Mouse (Mus musculus): ENCODE data around the gene Tmem256. TPM values are rescaled to one million over a fixed set of nuclear protein-coding genes. Genes with fewer than 3 reads are reported as not detected.

Gene Tmem256
- polyA plus RNA-seq, 1 experiment from 2014 or later: 359 TPM

GRCm38 (mm10) chr11:69838714-69839104 lies 395 bp downstream of the Tmem256 start:
- Histone ChIP-seq H3K36me3 (no peaks in the 10 kb centered on the region), H3K9ac (peak overlapping the region; percentile 73), H3K9me3 (replicated peaks) (no peaks in the 10 kb centered on the region), H3K4me3 (peak overlapping the region; percentile 72), H3K27ac (peak overlapping the region; percentile 85), H3K4me2 (peak overlapping the region; percentile 95), H3K4me1 (replicated peaks) (peaks cover 43% of the 10 kb centered on the region), H3K27me3 (peaks cover 30% of the 10 kb centered on the region)
- no peak for ATAC-seq (replicated peaks; ENCODE audit: insufficient number of reproducible peaks, insufficient read depth, low FRiP score, low read depth)
- 2% methylated on average over 7 of the region's 7 CpGs for whole genome bisulfite sequencing

GRCm38 (mm10) chr11:69846198-69846680 lies 7.9 kb downstream of the Tmem256 start, which contains the start of gene Plscr3:
Gene Plscr3, plus strand, starts transcription at chr11:69846376.
- ATAC-seq (replicated peaks; ENCODE audit: insufficient number of reproducible peaks, insufficient read depth, low FRiP score, low read depth): peak; percentile 95
- Histone ChIP-seq H3K9me3 (replicated peaks) (no peaks in the 10 kb centered on the region), H3K27me3 (no peaks in the 10 kb centered on the region), H3K4me3 (peak within 1 kb of the TSS; percentile 88), H3K27ac (peak within 1 kb of the TSS; percentile 97), H3K4me1 (replicated peaks) (peaks cover 29% of the 10 kb centered on the region), H3K4me2 (peak within 1 kb of the TSS; percentile 82), H3K9ac (peak within 1 kb of the TSS; percentile 76), H3K36me3 (peaks cover 31% of the 10 kb centered on the region)
- under 1% methylated on average over 38 of the region's 38 CpGs for WGBS

- Histone ChIP-seq H3K27ac (peak overlapping the region; percentile 97), H3K4me3 (peak overlapping the region; percentile 88), H3K4me2 (peak overlapping the region; percentile 82), H3K27me3 (no peaks in the 10 kb centered on the region), H3K4me1 (replicated peaks) (peaks cover 29% of the 10 kb centered on the region), H3K36me3 (peaks cover 37% of the 10 kb centered on the region), H3K9me3 (replicated peaks) (no peaks in the 10 kb centered on the region), H3K9ac (peak overlapping the region; percentile 76)
- ATAC-seq (replicated peaks; ENCODE audit: insufficient number of reproducible peaks, insufficient read depth, low FRiP score, low read depth): peak; percentile 29
- WGBS: 11% methylated on average over 37 of the region's 37 CpGs
Measured at GRCm38 (mm10) chr11:69846738-69847688, 8.7 kb downstream of the Tmem256 start.

GRCm38 (mm10) chr11:69848021-69848420 lies 9.7 kb downstream of the Tmem256 start:
- peak overlapping the region; percentile 88 for H3K4me3 ChIP-seq
- H3K27ac ChIP-seq: no peak overlapping the region
- H3K4me1 ChIP-seq (replicated peaks): peaks cover 30% of the 10 kb centered on the region
- H3K27me3 ChIP-seq: no peaks in the 10 kb centered on the region
- no peak for ATAC-seq (replicated peaks; ENCODE audit: insufficient number of reproducible peaks, insufficient read depth, low FRiP score, low read depth)
- WGBS: 94% methylated on average over 6 of the region's 6 CpGs
- H3K9me3 ChIP-seq (replicated peaks): no peaks in the 10 kb centered on the region
- peak overlapping the region; percentile 82 for H3K4me2 ChIP-seq
- H3K36me3 ChIP-seq: peaks cover 43% of the 10 kb centered on the region
- H3K9ac ChIP-seq: peak overlapping the region; percentile 76; the same call in 1 of the 2 replicates

GRCm38 (mm10) chr11:69849128-69849527 lies 10.8 kb downstream of the Tmem256 start:
- 79% methylated on average over 9 of the region's 9 CpGs for WGBS
- no peak overlapping the region for H3K9ac ChIP-seq
- H3K9me3 ChIP-seq (replicated peaks): no peaks in the 10 kb centered on the region
- H3K4me1 ChIP-seq (replicated peaks): peaks cover 40% of the 10 kb centered on the region
- H3K27me3 ChIP-seq: no peaks in the 10 kb centered on the region
- no peak overlapping the region for H3K4me3 ChIP-seq
- H3K4me2 ChIP-seq: no peak overlapping the region
- peak overlapping the region; percentile 53; the same call in 1 of the 2 replicates for H3K27ac ChIP-seq
- ATAC-seq (replicated peaks; ENCODE audit: insufficient number of reproducible peaks, insufficient read depth, low FRiP score, low read depth): no peak
- peaks cover 43% of the 10 kb centered on the region for H3K36me3 ChIP-seq

GRCm38 (mm10) chr11:69849884-69850283 lies 11.6 kb downstream of the Tmem256 start:
- no peaks in the 10 kb centered on the region for H3K9me3 ChIP-seq (replicated peaks)
- no peak overlapping the region for H3K4me2 ChIP-seq
- no peak overlapping the region for H3K27ac ChIP-seq
- no peaks in the 10 kb centered on the region for H3K27me3 ChIP-seq
- peaks cover 43% of the 10 kb centered on the region for H3K36me3 ChIP-seq
- H3K4me3 ChIP-seq: no peak overlapping the region
- no peak overlapping the region for H3K9ac ChIP-seq
- H3K4me1 ChIP-seq (replicated peaks): peaks cover 41% of the 10 kb centered on the region
- ATAC-seq (replicated peaks; ENCODE audit: insufficient number of reproducible peaks, insufficient read depth, low FRiP score, low read depth): no peak
- 92% methylated on average over 15 of the region's 15 CpGs for WGBS

- H3K9me3 ChIP-seq (replicated peaks): no peaks in the 10 kb centered on the region
- no peak for ATAC-seq (replicated peaks; ENCODE audit: insufficient number of reproducible peaks, insufficient read depth, low FRiP score, low read depth)
- no peak overlapping the region for H3K9ac ChIP-seq
- peaks cover 40% of the 10 kb centered on the region for H3K4me1 ChIP-seq (replicated peaks)
- no peaks in the 10 kb centered on the region for H3K27me3 ChIP-seq
- no peak overlapping the region for H3K27ac ChIP-seq
- 75% methylated on average over 8 of the region's 8 CpGs for WGBS
- no peak overlapping the region for H3K4me2 ChIP-seq
- H3K4me3 ChIP-seq: no peak overlapping the region
- H3K36me3 ChIP-seq: peaks cover 43% of the 10 kb centered on the region
Measured at GRCm38 (mm10) chr11:69850754-69851153, 12.4 kb downstream of the Tmem256 start.

- Histone ChIP-seq H3K4me1 (replicated peaks) (peaks cover 25% of the 10 kb centered on the region), H3K9me3 (replicated peaks) (no peaks in the 10 kb centered on the region), H3K9ac (no peak overlapping the region), H3K4me2 (no peak overlapping the region), H3K27me3 (peaks cover 22% of the 10 kb centered on the region), H3K27ac (no peak overlapping the region), H3K36me3 (peaks cover 33% of the 10 kb centered on the region), H3K4me3 (no peak overlapping the region)
- WGBS: 36% methylated on average over 7 of the region's 7 CpGs
- peak; percentile 47; the same call in 1 of the 2 replicates for ATAC-seq (replicated peaks; ENCODE audit: insufficient number of reproducible peaks, insufficient read depth, low FRiP score, low read depth)
Measured at GRCm38 (mm10) chr11:69853994-69854393, 15.7 kb downstream of the Tmem256 start.

GRCm38 (mm10) chr11:69854680-69855079 lies 16.4 kb downstream of the Tmem256 start:
- ATAC-seq (replicated peaks; ENCODE audit: insufficient number of reproducible peaks, insufficient read depth, low FRiP score, low read depth): no peak
- Histone ChIP-seq H3K36me3 (peaks cover 26% of the 10 kb centered on the region), H3K27me3 (peaks cover 26% of the 10 kb centered on the region), H3K9me3 (replicated peaks) (no peaks in the 10 kb centered on the region), H3K4me3 (no peak overlapping the region), H3K4me2 (no peak overlapping the region), H3K4me1 (replicated peaks) (peaks cover 25% of the 10 kb centered on the region), H3K9ac (no peak overlapping the region), H3K27ac (no peak overlapping the region)
- 81% methylated on average over 10 of the region's 10 CpGs for WGBS

GRCm38 (mm10) chr11:69855347-69855746 lies 17.0 kb downstream of the Tmem256 start:
- ATAC-seq (replicated peaks; ENCODE audit: insufficient number of reproducible peaks, insufficient read depth, low FRiP score, low read depth): peak; percentile 45; the same call in 1 of the 2 replicates
- peaks cover 20% of the 10 kb centered on the region for H3K36me3 ChIP-seq
- peaks cover 24% of the 10 kb centered on the region for H3K4me1 ChIP-seq (replicated peaks)
- 20% methylated on average over 16 of the region's 16 CpGs for WGBS
- H3K9ac ChIP-seq: no peak overlapping the region
- H3K9me3 ChIP-seq (replicated peaks): no peaks in the 10 kb centered on the region
- H3K27me3 ChIP-seq: peaks cover 29% of the 10 kb centered on the region
- no peak overlapping the region for H3K4me2 ChIP-seq
- no peak overlapping the region for H3K27ac ChIP-seq
- no peak overlapping the region for H3K4me3 ChIP-seq

GRCm38 (mm10) chr11:69858113-69858998 lies 20.0 kb downstream of the Tmem256 start, which contains the start of gene Tnk1:
Gene Tnk1, minus strand, starts transcription at chr11:69858730.
- Histone ChIP-seq H3K4me3 (no peak within 1 kb of the TSS; the same call in 1 of the 2 replicates), H3K9me3 (replicated peaks) (no peaks in the 10 kb centered on the region), H3K4me2 (peak within 1 kb of the TSS; percentile 19; the same call in 1 of the 2 replicates), H3K36me3 (no peaks in the 10 kb centered on the region), H3K27me3 (peaks cover 29% of the 10 kb centered on the region), H3K4me1 (replicated peaks) (peaks cover 15% of the 10 kb centered on the region), H3K27ac (no peak within 1 kb of the TSS), H3K9ac (no peak within 1 kb of the TSS)
- WGBS: 23% methylated on average over 30 of the region's 30 CpGs
- no peak for ATAC-seq (replicated peaks; ENCODE audit: insufficient number of reproducible peaks, insufficient read depth, low FRiP score, low read depth)

All from heart, embryonic 15.5 days (tissue).